ENCODE assay signal across 8 mouse cellular contexts in genomic region chr6:52171938-52172337, GRCm38 (mm10). TPM values are rescaled to one million over a fixed set of nuclear protein-coding genes. Genes with fewer than 3 reads are reported as not detected.
A peak's percentile ranks its signal among the peaks of the same experiment; 100 is the strongest.
DNase-seq lines count a peak whose midpoint lies in the region; ATAC-seq lines count a peak whose summit lies in the region.

No protein-coding gene starts in this region.

- H3K27ac ChIP-seq in hindbrain, embryonic 12.5 days = peak overlapping the region; percentile 99
- peak overlapping the region; percentile 98 for H3K27ac ChIP-seq in stomach, embryonic 14.5 days (ENCODE audit: low read length)

- H3K4me1 ChIP-seq in hindbrain, embryonic 12.5 days = peaks cover 27% of the 10 kb centered on the region
- H3K4me1 ChIP-seq in stomach, embryonic 14.5 days (ENCODE audit: control insufficient read depth, insufficient read depth, low read length) = peaks cover 31% of the 10 kb centered on the region

- peak; percentile 59 for DNase-seq in kidney, adult 11 months
- DNase-seq in kidney, adult 8-10 months = no peak
- peak; percentile 52 to 70 for DNase-seq in kidney, postnatal 25 days
- DNase-seq in layer of hippocampus, adult 9-11 months = no peak
- DNase-seq in urinary bladder, postnatal 10 days (ENCODE audit: low spot score) = no peak
- DNase-seq in thymus, postnatal 10 days (ENCODE audit: low spot score in 2 of 2) = no peak

- peak overlapping the region; percentile 97 for H3K9ac ChIP-seq in hindbrain, embryonic 12.5 days
- peak overlapping the region; percentile 67 for H3K9ac ChIP-seq in stomach, embryonic 14.5 days (replicated peaks; ENCODE audit: low read depth, low read length)

- peak; percentile 2; the same call in 1 of the 2 replicates for ATAC-seq in hindbrain, embryonic 12.5 days (ENCODE audit: low FRiP score)
- peak; percentile 4; the same call in 1 of the 2 replicates for ATAC-seq in stomach, embryonic 14.5 days (ENCODE audit: insufficient number of reproducible peaks, insufficient read depth, low FRiP score, low read depth)

- WGBS in hindbrain, embryonic 12.5 days = 6% methylated on average over 7 of the region's 7 CpGs
- 8% methylated on average over 7 of the region's 7 CpGs for WGBS in stomach, embryonic 14.5 days

- H3K4me2 ChIP-seq in hindbrain, embryonic 12.5 days (replicated peaks) = peak overlapping the region; percentile 88
- peak overlapping the region; percentile 61 for H3K4me2 ChIP-seq in stomach, embryonic 14.5 days (replicated peaks; ENCODE audit: low read depth, low read length)

- H3K27me3 ChIP-seq in hindbrain, embryonic 12.5 days = peaks cover 81% of the 10 kb centered on the region
- no peaks in the 10 kb centered on the region for H3K27me3 ChIP-seq in stomach, embryonic 14.5 days (ENCODE audit: control insufficient read depth, insufficient read depth, low read length)

- H3K4me3 ChIP-seq in hindbrain, embryonic 12.5 days = peak overlapping the region; percentile 66
- peak overlapping the region; percentile 63 for H3K4me3 ChIP-seq in stomach, embryonic 14.5 days (ENCODE audit: low read depth, low read length)

- no peaks in the 10 kb centered on the region for H3K9me3 ChIP-seq in hindbrain, embryonic 12.5 days (replicated peaks)
- no peaks in the 10 kb centered on the region for H3K9me3 ChIP-seq in stomach, embryonic 14.5 days (ENCODE audit: control insufficient read depth, low read depth, low read length)

- H3K36me3 ChIP-seq in hindbrain, embryonic 12.5 days = no peaks in the 10 kb centered on the region
- H3K36me3 ChIP-seq in stomach, embryonic 14.5 days (ENCODE audit: control insufficient read depth, insufficient read depth, low read length) = peaks cover 15% of the 10 kb centered on the region

RNA-seq across cellular contexts. Expression of gene 5730596B20Rik, which starts 5.4 kb away (rescaled TPM):
- polyA plus RNA-seq in hindbrain, embryonic 12.5 days (2016; fragmentation: Nextera tagmentation; extraction: Ambion mirVana) = 5.6 and 6.9 TPM in 2 replicates
- polyA plus RNA-seq in stomach, embryonic 14.5 days (2014; fragmentation: Nextera tagmentation; extraction: Ambion mirVana) = 4.4 and 4.7 TPM in 2 replicates

RNA-seq across cellular contexts. Expression of gene Hoxa2, which starts 7.3 kb away (rescaled TPM):
- polyA plus RNA-seq in hindbrain, embryonic 12.5 days (2016; fragmentation: Nextera tagmentation; extraction: Ambion mirVana) = 52.2 and 70.1 TPM in 2 replicates
- 17.4 and 18.5 TPM in 2 replicates for polyA plus RNA-seq in stomach, embryonic 14.5 days (2014; fragmentation: Nextera tagmentation; extraction: Ambion mirVana)

RNA-seq across cellular contexts. Expression of gene Hoxa1, which starts 13.8 kb away (rescaled TPM):
- polyA plus RNA-seq in hindbrain, embryonic 12.5 days (2016; fragmentation: Nextera tagmentation; extraction: Ambion mirVana) = 2.1 and 3.2 TPM in 2 replicates
- polyA plus RNA-seq in stomach, embryonic 14.5 days (2014; fragmentation: Nextera tagmentation; extraction: Ambion mirVana) = 2.1 and 3.0 TPM in 2 replicates

RNA-seq across cellular contexts. Expression of gene Hoxa4, which starts 19.6 kb away (rescaled TPM):
- 6.9 and 12.5 TPM in 2 replicates for polyA plus RNA-seq in hindbrain, embryonic 12.5 days (2016; fragmentation: Nextera tagmentation; extraction: Ambion mirVana)
- polyA plus RNA-seq in stomach, embryonic 14.5 days (2014; fragmentation: Nextera tagmentation; extraction: Ambion mirVana) = 6.7 and 6.8 TPM in 2 replicates

RNA-seq across cellular contexts. Expression of gene Hoxa5, which starts 32.4 kb away (rescaled TPM):
- polyA plus RNA-seq in hindbrain, embryonic 12.5 days (2016; fragmentation: Nextera tagmentation; extraction: Ambion mirVana) = 53.4 and 82.9 TPM in 2 replicates
- polyA plus RNA-seq in stomach, embryonic 14.5 days (2014; fragmentation: Nextera tagmentation; extraction: Ambion mirVana) = 24.4 and 27.1 TPM in 2 replicates

Comparison
In these comparisons a context has a peak if more than half of its experiments do, and no peak if none do; other contexts are left out.
1. DNase-seq: peak in kidney, adult 11 months (single experiment) and kidney, postnatal 25 days (2 of 2); none in kidney, adult 8-10 months (0 of 2), layer of hippocampus, adult 9-11 months (single experiment), urinary bladder, postnatal 10 days (single experiment) and thymus, postnatal 10 days (0 of 2).